Mouse (Mus musculus) midbrain, embryonic 12.5 days (tissue): ENCODE results near the gene Cftr. TPM values are rescaled to one million over a fixed set of nuclear protein-coding genes. Genes with fewer than 3 reads are reported as not detected.

ENCODE experiments used
- ATAC-seq: fragments of 200-750 bp; cut with Nextera tagmentation; 2 replicates; pipeline ENCODE4 v1.8.0; 2017; ENCODE audit warnings: low read depth, moderate TSS enrichment, moderate library complexity; ENCODE audit not compliant: low FRiP score
- H3K27ac ChIP-seq: fragments of 300-500 bp; sonication (generic); replicated peaks from 2 replicates; pipeline ENCODE4 v1.5.1; 2016; ENCODE audit warnings: mild to moderate bottlenecking
- H3K27me3 ChIP-seq: fragments of 300-500 bp; sonication (generic); 2 replicates; pipeline ENCODE4 v1.6.1; 2016; ENCODE audit warnings: mild to moderate bottlenecking
- H3K36me3 ChIP-seq: fragments of 300-500 bp; sonication (generic); 2 replicates; pipeline ENCODE4 v1.6.1; 2016
- H3K4me1 ChIP-seq: fragments of 300-500 bp; sonication (generic); 2 replicates; pipeline ENCODE4 v1.6.1; 2016
- H3K4me2 ChIP-seq: fragments of 300-500 bp; sonication (generic); replicated peaks from 2 replicates; pipeline ENCODE4 v1.6.1; 2016; ENCODE audit warnings: mild to moderate bottlenecking, moderate library complexity
- H3K4me3 ChIP-seq: fragments of 300-500 bp; sonication (generic); 2 replicates; pipeline ENCODE4 v1.5.1; 2016; ENCODE audit warnings: mild to moderate bottlenecking
- H3K9ac ChIP-seq: fragments of 300-500 bp; sonication (generic); replicated peaks from 2 replicates; pipeline ENCODE4 v1.6.1; 2016; ENCODE audit warnings: mild to moderate bottlenecking, moderate library complexity
- H3K9me3 ChIP-seq: fragments of 300-500 bp; sonication (generic); 2 replicates; pipeline ENCODE4 v1.6.1; 2016; ENCODE audit warnings: mild to moderate bottlenecking
- WGBS: fragments of 180-500 bp; shearing (Covaris S2); methylation state at CpG from one replicate; pipeline ENCODE4 v1.1.7; 2016; 5-methylcytosine and 5-hydroxymethylcytosine counted together
- polyA plus RNA-seq: library from polyadenylated mRNA; unstranded; fragments of >200 nt; fragmentation: Nextera tagmentation; extraction: Ambion mirVana; gene quantifications from 2 replicates; pipeline ENCODE4 v1.2.1, GENCODE M21; 2016

The Cftr gene
- polyA plus RNA-seq, 1 experiment from 2014 or later, result 0.11 TPM

DNA sequence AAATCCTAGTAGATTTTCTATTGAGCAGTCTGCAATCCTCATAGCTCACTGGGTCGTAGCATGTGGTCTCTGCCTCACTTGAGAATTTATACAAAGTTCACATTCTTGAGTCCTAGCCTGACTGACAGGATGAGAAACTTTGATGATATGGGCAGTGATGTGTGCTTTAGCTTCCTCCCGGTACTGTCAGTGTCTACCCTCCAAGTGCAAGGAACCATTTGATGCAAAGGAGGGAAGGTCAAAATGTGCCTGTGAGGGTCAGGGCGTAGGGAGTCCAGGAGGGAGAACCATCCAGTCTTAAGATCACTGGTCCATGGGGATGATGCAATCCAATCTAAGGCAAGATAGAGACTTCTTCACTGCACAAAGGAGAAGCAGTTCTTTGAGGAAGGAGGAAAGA is 164.9 kb downstream of the Cftr start:
- Histone ChIP-seq H3K4me2 (no peak overlapping the region), H3K9me3 (no peaks in the 10 kb centered on the region), H3K27me3 (no peaks in the 10 kb centered on the region), H3K9ac (no peak overlapping the region), H3K4me3 (no peak overlapping the region), H3K27ac (no peak overlapping the region), H3K4me1 (no peaks in the 10 kb centered on the region), H3K36me3 (no peaks in the 10 kb centered on the region)
- no peak for ATAC-seq
- 87% methylated on average over 3 of the region's 3 CpGs for WGBS

DNA sequence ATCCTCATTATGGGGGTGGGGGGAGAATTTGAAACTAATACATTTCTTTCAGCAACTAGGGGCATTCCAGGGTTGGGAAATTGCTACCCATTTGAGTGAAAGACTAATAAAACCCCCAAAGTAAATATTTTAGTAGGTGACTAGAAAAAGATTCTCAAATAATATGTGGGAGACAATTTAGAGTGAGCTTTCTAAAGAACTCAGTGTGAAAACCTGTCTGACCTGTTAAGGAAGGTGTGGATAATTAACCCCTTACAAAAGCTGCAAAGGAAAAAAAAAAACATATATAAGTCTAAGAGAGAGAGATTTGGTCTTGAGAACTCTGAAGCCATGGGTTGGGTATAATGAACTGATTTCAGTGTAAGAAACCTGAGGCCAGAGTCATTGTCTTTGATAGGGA is 167.8 kb downstream of the Cftr start:
- no peak for ATAC-seq
- Histone ChIP-seq H3K27me3 (no peaks in the 10 kb centered on the region), H3K9ac (no peak overlapping the region), H3K27ac (no peak overlapping the region), H3K4me2 (no peak overlapping the region), H3K9me3 (no peaks in the 10 kb centered on the region), H3K36me3 (no peaks in the 10 kb centered on the region), H3K4me3 (no peak overlapping the region), H3K4me1 (no peaks in the 10 kb centered on the region)

DNA sequence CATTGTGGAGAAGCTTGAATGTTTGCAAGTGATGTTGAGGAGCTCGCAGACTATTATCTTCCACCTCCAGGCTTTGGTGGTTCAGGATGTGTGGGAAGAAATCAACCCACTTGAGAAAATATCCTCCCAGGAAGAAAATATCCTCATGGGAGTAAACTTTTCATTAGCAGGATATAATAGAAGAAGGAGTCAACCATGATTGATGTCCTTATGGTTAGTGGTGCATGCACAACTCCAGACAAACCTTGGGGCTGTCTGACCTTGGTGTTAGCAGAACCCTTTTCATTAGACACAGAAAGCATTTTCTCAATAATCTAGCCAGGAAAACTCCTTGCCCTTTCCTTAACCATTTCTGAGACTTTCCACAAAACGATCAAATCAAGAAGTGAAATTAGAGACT is 173.8 kb downstream of the Cftr start:
- Histone ChIP-seq H3K27ac (no peak overlapping the region), H3K36me3 (no peaks in the 10 kb centered on the region), H3K4me2 (no peak overlapping the region), H3K4me1 (no peaks in the 10 kb centered on the region), H3K9ac (no peak overlapping the region), H3K9me3 (no peaks in the 10 kb centered on the region), H3K27me3 (no peaks in the 10 kb centered on the region), H3K4me3 (no peak overlapping the region)
- 77% methylated on average over 2 of the region's 2 CpGs for WGBS
- ATAC-seq, result no peak

DNA sequence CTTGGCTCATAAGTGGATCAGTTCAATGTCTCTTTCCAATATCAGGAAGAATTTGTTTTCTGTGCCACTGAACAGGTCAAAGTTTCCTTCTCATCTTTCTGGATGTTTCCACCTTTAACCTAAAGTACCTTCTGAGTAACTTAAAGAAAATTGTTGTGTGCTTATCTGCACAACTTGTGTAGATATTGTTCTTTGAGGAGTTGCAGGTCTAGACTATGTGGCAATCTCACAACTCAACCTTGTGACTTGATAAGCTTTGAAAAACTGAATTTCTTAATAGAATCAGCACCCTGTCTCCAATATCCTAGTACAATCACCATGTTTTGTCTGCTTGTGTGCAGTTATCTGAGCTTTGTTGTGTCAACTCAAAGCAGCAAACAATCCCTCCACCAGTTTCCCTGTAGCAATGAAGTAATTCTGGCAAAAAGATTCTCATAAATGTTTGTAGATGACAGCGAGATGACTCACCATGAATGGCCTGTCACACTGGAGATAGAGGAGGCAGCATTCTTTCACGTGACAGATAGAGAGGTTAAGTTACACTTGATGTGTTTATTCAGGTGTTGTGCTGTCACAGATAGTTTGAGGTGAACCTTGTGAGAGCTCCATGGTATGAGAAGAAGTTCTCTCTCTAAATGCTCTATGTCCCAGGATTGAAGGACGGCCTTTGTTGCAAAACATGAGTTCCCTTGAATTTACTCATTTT is 178.8 kb downstream of the Cftr start:
- no peaks in the 10 kb centered on the region for H3K9me3 ChIP-seq
- no peaks in the 10 kb centered on the region for H3K4me1 ChIP-seq
- H3K4me3 ChIP-seq, result no peak overlapping the region
- no peaks in the 10 kb centered on the region for H3K36me3 ChIP-seq
- no peak for ATAC-seq
- H3K27me3 ChIP-seq, result no peaks in the 10 kb centered on the region
- H3K9ac ChIP-seq, result no peak overlapping the region
- no peak overlapping the region for H3K27ac ChIP-seq
- WGBS, result 77% methylated on average over 3 of the region's 3 CpGs
- no peak overlapping the region for H3K4me2 ChIP-seq

GRCm38 (mm10) chr6:18360154-18360553 is 189.7 kb downstream of the Cftr start:
- no peaks in the 10 kb centered on the region for H3K27me3 ChIP-seq
- H3K9me3 ChIP-seq, result no peaks in the 10 kb centered on the region
- ATAC-seq, result no peak

DNA sequence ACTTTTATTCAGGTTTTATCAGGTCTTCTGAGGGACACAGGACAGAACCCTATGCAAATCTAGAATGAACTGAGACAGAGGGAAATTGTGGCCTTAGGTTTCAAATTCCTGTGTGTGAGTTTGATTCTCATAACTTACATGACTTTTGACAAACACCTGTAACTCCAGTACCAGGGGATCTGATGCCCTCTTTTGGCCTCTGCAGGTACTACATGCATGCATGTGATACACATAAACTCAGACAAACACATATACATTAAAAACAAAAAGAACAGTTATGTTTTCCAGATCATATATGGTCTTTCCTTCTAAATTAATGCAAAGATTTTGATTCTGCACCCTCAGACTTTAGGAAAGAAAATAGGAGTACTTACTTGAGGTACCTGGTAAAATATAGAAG is 190.5 kb downstream of the Cftr start:
- H3K4me2 ChIP-seq, result no peak overlapping the region
- H3K36me3 ChIP-seq, result no peaks in the 10 kb centered on the region
- ATAC-seq, result no peak
- no peak overlapping the region for H3K27ac ChIP-seq
- no peak overlapping the region for H3K4me3 ChIP-seq
- H3K9ac ChIP-seq, result no peak overlapping the region
- no peaks in the 10 kb centered on the region for H3K4me1 ChIP-seq
- H3K27me3 ChIP-seq, result no peaks in the 10 kb centered on the region
- H3K9me3 ChIP-seq, result no peaks in the 10 kb centered on the region

More at GRCm38 (mm10) chr6:18360154-18360553, 189.7 kb downstream of the Cftr start:
- H3K9ac ChIP-seq, result no peak overlapping the region
- H3K4me3 ChIP-seq, result no peak overlapping the region
- H3K4me2 ChIP-seq, result no peak overlapping the region
- WGBS, result 82% methylated on average over 1 of the region's 1 CpGs
- H3K27ac ChIP-seq, result no peak overlapping the region
- no peaks in the 10 kb centered on the region for H3K36me3 ChIP-seq
- no peaks in the 10 kb centered on the region for H3K4me1 ChIP-seq

DNA sequence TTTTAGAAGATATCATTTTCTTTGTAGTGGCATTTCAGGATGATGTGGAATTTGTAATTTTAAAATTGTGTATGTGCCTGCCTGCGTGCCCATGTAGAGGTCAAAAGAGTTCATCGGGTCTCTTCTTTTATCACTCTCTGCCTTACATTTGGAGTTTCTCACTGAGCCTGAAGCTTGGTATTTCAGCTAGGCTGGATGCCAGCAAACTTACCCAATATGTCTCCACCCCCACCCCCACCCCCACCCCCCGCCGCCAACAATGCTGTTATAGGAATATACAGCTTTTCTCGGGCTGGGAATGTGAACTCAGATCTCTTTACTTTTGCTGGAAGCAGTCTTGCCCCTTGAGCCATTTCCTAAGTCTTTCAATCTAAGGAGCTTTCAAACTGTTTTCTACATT is 191.7 kb downstream of the Cftr start:
- no peaks in the 10 kb centered on the region for H3K36me3 ChIP-seq
- no peak overlapping the region for H3K9ac ChIP-seq
- no peaks in the 10 kb centered on the region for H3K9me3 ChIP-seq
- ATAC-seq, result no peak
- no peak overlapping the region for H3K4me3 ChIP-seq
- no peak overlapping the region for H3K4me2 ChIP-seq
- H3K4me1 ChIP-seq, result no peaks in the 10 kb centered on the region
- no peak overlapping the region for H3K27ac ChIP-seq
- WGBS, result 86% methylated on average over 5 of the region's 5 CpGs
- H3K27me3 ChIP-seq, result no peaks in the 10 kb centered on the region

DNA sequence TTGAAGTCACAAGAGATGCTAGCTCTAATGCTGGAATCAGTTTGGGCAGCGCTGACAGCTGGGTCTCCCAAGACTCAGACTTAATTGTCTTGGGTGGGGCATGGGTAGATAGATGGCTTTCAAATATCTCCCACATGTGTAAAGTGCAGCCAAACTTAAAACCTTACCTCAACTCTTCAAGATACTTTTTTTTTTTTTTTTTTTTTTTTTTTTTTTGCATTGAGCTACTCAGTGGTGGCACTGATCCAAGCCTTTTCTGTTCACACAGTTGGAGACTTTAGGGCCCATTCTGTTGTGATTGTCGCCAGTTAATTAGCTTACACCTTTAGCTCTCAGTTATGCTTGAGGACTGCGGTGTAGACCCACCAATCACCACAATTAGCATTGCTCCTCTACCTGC is 198.6 kb downstream of the Cftr start:
- Histone ChIP-seq H3K27me3 (no peaks in the 10 kb centered on the region), H3K9ac (no peak overlapping the region), H3K4me2 (no peak overlapping the region), H3K4me3 (no peak overlapping the region), H3K4me1 (no peaks in the 10 kb centered on the region), H3K36me3 (0 out of 2 replicates have a peak, but pooled peaks cover 3% of the 10 kb centered on the region), H3K27ac (no peak overlapping the region), H3K9me3 (no peaks in the 10 kb centered on the region)
- whole genome bisulfite sequencing, result 68% methylated on average over 3 of the region's 3 CpGs
- no peak for ATAC-seq

DNA sequence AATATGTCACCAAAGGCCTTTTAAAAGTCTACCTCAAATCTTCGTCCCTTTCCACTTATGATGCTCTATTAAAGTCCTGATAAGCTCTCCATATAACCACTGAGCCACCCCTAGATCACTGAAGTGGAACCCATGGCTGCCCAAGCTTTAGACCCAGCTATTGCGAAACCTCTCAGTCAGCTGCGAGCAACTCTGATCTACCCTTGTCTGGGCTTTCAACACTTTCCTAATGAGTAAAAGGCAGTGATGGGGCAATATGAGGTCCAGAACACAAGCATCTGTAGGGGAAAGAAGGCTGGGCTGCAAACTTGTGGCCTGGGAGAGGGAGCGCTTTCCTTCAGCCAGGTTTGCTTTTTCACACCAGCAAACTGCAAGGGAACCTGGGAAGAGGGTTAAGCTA is 199.2 kb downstream of the Cftr start:
- H3K4me3 ChIP-seq, result no peak overlapping the region
- 0 out of 2 replicates have a peak, but pooled peaks cover 3% of the 10 kb centered on the region for H3K36me3 ChIP-seq
- no peaks in the 10 kb centered on the region for H3K27me3 ChIP-seq
- 87% methylated on average over 4 of the region's 4 CpGs for WGBS
- ATAC-seq, result no peak
- H3K9me3 ChIP-seq, result no peaks in the 10 kb centered on the region
- no peaks in the 10 kb centered on the region for H3K4me1 ChIP-seq
- H3K9ac ChIP-seq, result no peak overlapping the region
- no peak overlapping the region for H3K27ac ChIP-seq
- H3K4me2 ChIP-seq, result no peak overlapping the region

Other genes with a start within 250 kb of the Cftr start
- 0.60 and 0.62 TPM in 2 replicates for gene Wnt2, start 140.1 kb upstream of the Cftr start, polyA plus RNA-seq
- not detected in 2 replicates for gene Asz1, start 61.6 kb upstream of the Cftr start, polyA plus RNA-seq